Mouse (Mus musculus): ENCODE measurements around the gene Tmem43.

DNA sequence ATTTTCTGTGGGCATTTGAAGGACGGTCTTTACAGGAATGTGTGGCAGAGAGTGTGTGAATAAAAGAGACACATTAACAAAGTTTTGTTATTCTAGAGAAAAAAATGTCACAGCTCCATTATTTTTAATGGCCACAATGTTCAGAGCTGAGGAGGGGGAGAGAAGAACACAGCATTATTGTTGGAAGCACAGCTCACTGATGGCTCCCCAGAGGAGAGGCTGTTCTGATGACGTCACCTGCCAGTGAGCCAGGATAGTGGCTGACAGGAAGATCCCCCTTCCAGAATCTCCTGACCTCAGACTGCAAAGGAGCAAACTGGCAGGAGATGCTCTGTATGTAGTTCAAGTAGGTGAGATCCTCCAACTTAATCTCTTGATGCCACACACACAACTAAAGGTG is 60.3 kb downstream of the Tmem43 start:
- TF ChIP-seq CTCF (IDR thresholded peaks at IDR 0.05; ENCODE audit: low read depth): no peak
- TF ChIP-seq EP300 (IDR thresholded peaks at IDR 0.05; ENCODE audit: low read depth): no peak
